Mouse (Mus musculus) liver, embryonic 13.5 days (tissue): ENCODE data around the gene Nfia. TPM values are rescaled to one million over a fixed set of nuclear protein-coding genes. Genes with fewer than 3 reads are reported as not detected.

Experiments
- ATAC-seq: fragments of 200-750 bp; cut with Nextera tagmentation; 2 replicates; pipeline ENCODE4 v1.8.0; 2017; ENCODE audit warnings: low read depth, mild to moderate bottlenecking, moderate number of reproducible peaks, moderate library complexity
- DNase-seq: peaks from one replicate; pipeline ENCODE4 v3.0.0; 2022
- H3K27ac ChIP-seq: fragments of 300-500 bp; sonication (generic); 2 replicates; pipeline ENCODE4 v1.5.1; 2015; ENCODE audit warnings: moderate library complexity, mild to moderate bottlenecking, inconsistent platforms
- H3K27me3 ChIP-seq: fragments of 300-500 bp; sonication (generic); 2 replicates; pipeline ENCODE4 v1.6.1; 2015; ENCODE audit warnings: mild to moderate bottlenecking, inconsistent platforms
- H3K36me3 ChIP-seq: fragments of 300-500 bp; sonication (generic); 2 replicates; pipeline ENCODE4 v1.6.1; 2015; ENCODE audit warnings: mild to moderate bottlenecking, inconsistent platforms
- H3K4me1 ChIP-seq: fragments of 300-500 bp; sonication (generic); replicated peaks from 2 replicates; pipeline ENCODE4 v1.6.1; 2015; ENCODE audit warnings: inconsistent platforms
- H3K4me2 ChIP-seq: fragments of 300-500 bp; sonication (generic); 2 replicates; pipeline ENCODE4 v1.6.1; 2015; ENCODE audit warnings: inconsistent platforms, mild to moderate bottlenecking, moderate library complexity
- H3K4me3 ChIP-seq: fragments of 300-500 bp; sonication (generic); replicated peaks from 2 replicates; pipeline ENCODE4 v1.5.1; 2015; ENCODE audit warnings: mild to moderate bottlenecking, inconsistent platforms
- H3K9ac ChIP-seq: fragments of 300-500 bp; sonication (generic); 2 replicates; pipeline ENCODE4 v1.6.1; 2015; ENCODE audit warnings: mild to moderate bottlenecking, inconsistent platforms
- H3K9me3 ChIP-seq: fragments of 300-500 bp; sonication (generic); replicated peaks from 2 replicates; pipeline ENCODE4 v1.6.1; 2016; ENCODE audit warnings: inconsistent platforms
- WGBS: fragments of 180-500 bp; shearing (Covaris S2); methylation state at CpG from one replicate; pipeline ENCODE4 v1.1.7; 2015; ENCODE audit not compliant: insufficient replicate concordance; 5-methylcytosine and 5-hydroxymethylcytosine counted together
- polyA plus RNA-seq: library from polyadenylated mRNA; unstranded; fragments of >200 nt; fragmentation: Nextera tagmentation; extraction: Ambion mirVana; gene quantifications from 2 replicates; pipeline ENCODE4 v1.2.1, GENCODE M21; 2015

The Nfia gene
- polyA plus RNA-seq, 1 experiment from 2014 or later, result 3.0 TPM

DNA sequence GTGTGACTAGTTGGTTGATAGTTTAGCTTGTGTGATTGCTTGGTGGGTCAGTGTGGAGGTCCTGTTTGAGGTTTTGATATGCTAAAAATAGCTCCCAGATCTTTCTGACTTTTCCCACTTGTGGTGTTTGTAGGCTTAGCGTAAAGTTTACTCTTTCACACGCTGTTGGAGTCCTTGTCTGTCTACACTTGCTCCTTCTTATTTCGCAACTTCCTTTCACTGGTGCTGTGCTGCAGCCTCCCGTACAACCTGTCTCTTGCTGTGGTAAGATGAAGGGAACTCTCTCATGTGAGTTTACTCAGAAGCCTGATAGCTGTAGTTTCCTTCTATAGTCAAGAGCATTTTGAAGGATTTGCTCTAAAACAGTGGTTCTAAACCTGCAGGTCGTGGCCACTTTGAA, 69.2 kb downstream of the Nfia start:
- Histone ChIP-seq H3K27me3 (no peaks in the 10 kb centered on the region), H3K27ac (no peak overlapping the region), H3K4me3 (no peak overlapping the region), H3K9me3 (no peaks in the 10 kb centered on the region), H3K4me2 (no peak overlapping the region), H3K36me3 (no peaks in the 10 kb centered on the region), H3K4me1 (peaks cover 29% of the 10 kb centered on the region), H3K9ac (no peak overlapping the region)
- ATAC-seq, result no peak
- WGBS, result 19% methylated on average over 5 of the region's 5 CpGs
- DNase-seq, result no peak

DNA sequence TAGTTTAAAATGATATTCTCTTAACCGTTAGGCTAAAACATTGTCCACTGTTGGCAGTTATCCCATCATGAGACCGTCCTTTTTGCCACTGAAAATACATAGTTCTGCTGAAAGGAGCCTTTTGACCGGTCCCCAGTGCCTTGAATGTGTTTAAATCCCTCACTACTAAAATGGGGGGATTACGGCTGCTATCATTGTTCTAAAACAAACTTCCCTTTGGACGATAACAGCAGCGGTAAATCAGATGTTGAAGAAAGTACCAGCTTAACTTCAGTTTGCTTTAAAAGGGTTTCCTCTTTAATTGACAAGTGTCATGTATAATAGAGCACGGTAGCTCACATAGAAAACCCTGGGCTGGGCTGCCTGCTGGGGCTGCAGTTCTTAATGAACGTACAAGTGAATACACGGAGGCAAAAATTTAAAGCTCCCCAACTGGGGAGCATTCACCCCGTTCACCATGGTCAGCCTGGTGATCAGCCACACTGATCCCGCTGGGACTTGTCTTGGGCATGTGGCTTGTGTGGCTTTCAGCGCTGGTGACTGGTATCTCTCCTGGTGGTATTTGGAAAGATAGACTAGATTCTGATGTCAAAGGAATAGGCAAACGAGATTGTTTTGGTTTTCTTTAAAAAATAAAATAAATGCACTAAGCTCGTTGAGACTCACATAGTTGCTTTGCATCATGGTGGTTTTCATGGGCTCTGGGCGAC, 71.6 kb downstream of the Nfia start:
- H3K27me3 ChIP-seq, result no peaks in the 10 kb centered on the region
- H3K4me2 ChIP-seq, result no peak overlapping the region
- H3K9ac ChIP-seq, result no peak overlapping the region
- no peaks in the 10 kb centered on the region for H3K36me3 ChIP-seq
- H3K4me3 ChIP-seq, result no peak overlapping the region
- DNase-seq, result no peak
- H3K4me1 ChIP-seq, result peaks cover 22% of the 10 kb centered on the region
- H3K27ac ChIP-seq, result no peak overlapping the region
- no peaks in the 10 kb centered on the region for H3K9me3 ChIP-seq
- WGBS, result 61% methylated on average over 15 of the region's 15 CpGs
- ATAC-seq, result no peak

DNA sequence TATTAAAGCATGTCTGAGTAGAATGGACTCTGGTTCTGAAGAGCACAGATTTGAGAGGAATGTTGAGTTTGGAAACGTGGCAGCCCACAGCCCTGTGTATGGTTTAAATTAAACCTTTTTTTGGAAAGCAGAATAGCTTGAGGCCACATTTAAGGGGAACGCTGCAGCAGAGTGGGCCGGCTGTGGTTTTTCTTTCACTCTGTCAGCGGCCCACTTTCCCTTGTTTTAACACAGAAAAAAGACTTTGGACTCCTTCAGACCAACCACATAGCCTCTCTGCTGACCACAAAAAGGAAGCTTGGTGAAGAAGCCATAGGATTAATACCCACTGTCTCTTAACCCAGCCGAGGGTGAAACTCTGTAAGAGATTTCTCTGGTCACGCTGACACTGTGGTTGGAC, 72.4 kb downstream of the Nfia start:
- Histone ChIP-seq H3K4me2 (no peak overlapping the region), H3K27ac (no peak overlapping the region), H3K36me3 (no peaks in the 10 kb centered on the region), H3K27me3 (no peaks in the 10 kb centered on the region), H3K4me3 (no peak overlapping the region), H3K9ac (no peak overlapping the region), H3K4me1 (peaks cover 18% of the 10 kb centered on the region), H3K9me3 (no peaks in the 10 kb centered on the region)
- DNase-seq (no peak), ATAC-seq (no peak)
- WGBS, result 14% methylated on average over 6 of the region's 6 CpGs

DNA sequence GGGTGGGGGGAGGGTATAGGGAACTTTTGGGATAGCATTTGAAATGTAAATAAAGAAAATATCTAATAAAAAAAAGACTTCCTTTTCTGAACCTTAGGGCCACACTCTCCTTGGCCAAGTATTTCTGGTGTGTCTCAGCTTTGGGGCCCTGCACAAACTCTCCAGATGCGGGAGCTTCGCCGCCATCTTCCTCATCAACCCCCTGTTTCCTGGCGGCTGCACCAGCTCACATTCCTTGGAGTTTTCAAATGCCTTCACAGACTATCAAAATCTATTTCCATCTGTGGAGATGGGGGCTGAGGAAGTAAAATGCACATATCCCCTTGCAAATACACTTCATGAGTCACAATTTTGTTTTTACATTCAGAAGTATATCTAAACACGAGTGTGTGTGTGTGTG, 75.1 kb downstream of the Nfia start:
- Histone ChIP-seq H3K27me3 (no peaks in the 10 kb centered on the region), H3K36me3 (no peaks in the 10 kb centered on the region), H3K4me3 (no peak overlapping the region), H3K4me1 (no peaks in the 10 kb centered on the region), H3K4me2 (no peak overlapping the region), H3K9ac (no peak overlapping the region), H3K27ac (no peak overlapping the region), H3K9me3 (no peaks in the 10 kb centered on the region)
- ATAC-seq (no peak), DNase-seq (no peak)
- WGBS, result 57% methylated on average over 5 of the region's 5 CpGs

DNA sequence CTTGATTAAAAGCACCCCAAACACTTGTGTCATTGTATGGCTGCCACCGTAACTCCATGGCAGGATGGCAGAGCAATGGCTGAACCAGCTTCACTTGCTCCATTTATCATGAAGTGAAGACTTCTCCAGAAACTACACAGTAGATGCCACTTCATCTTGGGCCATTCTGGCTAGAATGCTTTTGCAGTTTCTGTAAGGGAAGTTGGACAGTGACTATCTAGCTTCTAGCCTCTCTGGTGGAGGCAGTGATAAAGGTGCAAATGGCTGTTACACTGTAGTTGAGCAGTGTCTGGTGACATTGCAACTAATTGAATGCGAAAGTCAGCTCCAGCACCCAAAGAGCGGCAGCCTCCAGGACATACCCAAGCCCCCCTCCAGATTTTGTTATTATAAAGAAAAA, 78.5 kb downstream of the Nfia start:
- Histone ChIP-seq H3K27ac (no peak overlapping the region), H3K4me3 (no peak overlapping the region), H3K4me2 (no peak overlapping the region), H3K9me3 (no peaks in the 10 kb centered on the region), H3K36me3 (no peaks in the 10 kb centered on the region), H3K9ac (no peak overlapping the region), H3K27me3 (no peaks in the 10 kb centered on the region), H3K4me1 (0 out of 2 replicates have a peak, but pooled peaks cover 2% of the 10 kb centered on the region)
- ATAC-seq (no peak), DNase-seq (no peak)
- WGBS, result 73% methylated on average over 3 of the region's 3 CpGs

DNA sequence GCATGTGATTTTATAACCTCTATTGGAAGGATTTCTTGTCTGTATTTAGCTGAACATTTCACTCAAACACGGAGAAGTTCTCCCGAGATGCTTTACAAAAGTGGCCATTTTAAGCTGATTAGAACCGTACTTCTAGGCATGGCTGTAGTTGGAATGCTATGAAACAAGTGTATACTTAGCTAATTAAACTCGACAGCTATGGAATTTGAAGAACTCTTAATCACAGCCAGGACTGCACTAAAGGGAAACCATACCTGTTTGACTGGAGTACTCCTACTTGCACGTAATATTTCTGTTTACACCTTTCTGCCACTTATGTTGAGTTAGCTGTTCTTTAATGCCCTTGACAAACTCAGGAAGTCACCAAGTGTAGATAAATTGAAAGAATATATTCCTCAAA, 79.2 kb downstream of the Nfia start:
- Histone ChIP-seq H3K4me1 (0 out of 2 replicates have a peak, but pooled peaks cover 2% of the 10 kb centered on the region), H3K27ac (no peak overlapping the region), H3K4me2 (no peak overlapping the region), H3K4me3 (no peak overlapping the region), H3K36me3 (no peaks in the 10 kb centered on the region), H3K27me3 (no peaks in the 10 kb centered on the region), H3K9me3 (no peaks in the 10 kb centered on the region), H3K9ac (no peak overlapping the region)
- ATAC-seq (no peak), DNase-seq (no peak)
- WGBS, result 65% methylated on average over 5 of the region's 5 CpGs

DNA sequence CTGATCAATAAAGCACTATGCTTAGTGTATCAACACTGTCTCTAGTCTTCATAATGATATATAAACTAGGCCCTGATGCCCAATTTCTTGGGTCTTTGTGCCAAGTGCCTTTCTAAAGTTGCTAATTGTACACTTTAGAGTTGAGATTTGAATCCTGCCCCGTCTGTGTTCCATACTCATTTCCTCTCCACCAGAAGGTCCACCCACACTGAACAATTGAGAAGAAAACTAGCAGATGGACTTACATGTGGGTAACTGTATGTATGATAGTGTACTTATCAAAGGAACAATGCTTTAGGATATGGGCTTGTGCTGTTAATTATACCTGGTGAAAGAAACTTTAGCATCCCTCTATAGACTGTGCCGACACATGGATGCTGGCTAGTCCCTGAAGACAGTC, 80.1 kb downstream of the Nfia start:
- Histone ChIP-seq H3K9me3 (no peaks in the 10 kb centered on the region), H3K4me2 (no peak overlapping the region), H3K27me3 (no peaks in the 10 kb centered on the region), H3K4me1 (0 out of 2 replicates have a peak, but pooled peaks cover 2% of the 10 kb centered on the region), H3K27ac (no peak overlapping the region), H3K9ac (no peak overlapping the region), H3K4me3 (no peak overlapping the region), H3K36me3 (no peaks in the 10 kb centered on the region)
- DNase-seq, result no peak
- no peak for ATAC-seq
- WGBS, result 68% methylated on average over 2 of the region's 2 CpGs

DNA sequence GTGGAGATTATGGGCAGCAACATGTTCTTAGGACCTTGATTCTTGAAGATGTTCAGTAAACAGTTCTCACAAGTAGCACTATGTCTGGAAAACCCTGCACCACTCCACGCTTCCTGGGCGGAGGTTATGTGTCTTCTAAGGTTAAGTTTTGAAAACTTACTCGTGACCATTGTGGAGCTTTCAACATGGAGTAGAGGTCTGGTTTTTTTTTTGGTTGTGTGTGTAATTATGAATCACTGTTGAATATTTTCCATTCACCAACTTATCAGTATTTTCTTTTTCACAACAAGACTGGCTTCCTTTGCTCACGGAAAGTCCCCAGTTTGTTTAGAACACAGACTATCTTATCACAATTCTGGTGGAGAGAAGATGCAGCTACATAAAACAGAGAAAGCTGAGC, 82.2 kb downstream of the Nfia start:
- 57% methylated on average over 4 of the region's 4 CpGs for WGBS
- ATAC-seq, result no peak
- DNase-seq, result no peak
- no peaks in the 10 kb centered on the region for H3K27me3 ChIP-seq
- no peaks in the 10 kb centered on the region for H3K9me3 ChIP-seq
- H3K4me1 ChIP-seq, result 0 out of 2 replicates have a peak, but pooled peaks cover 2% of the 10 kb centered on the region
- no peak overlapping the region for H3K4me3 ChIP-seq
- H3K36me3 ChIP-seq, result no peaks in the 10 kb centered on the region
- H3K27ac ChIP-seq, result no peak overlapping the region
- H3K9ac ChIP-seq, result no peak overlapping the region
- no peak overlapping the region for H3K4me2 ChIP-seq

DNA sequence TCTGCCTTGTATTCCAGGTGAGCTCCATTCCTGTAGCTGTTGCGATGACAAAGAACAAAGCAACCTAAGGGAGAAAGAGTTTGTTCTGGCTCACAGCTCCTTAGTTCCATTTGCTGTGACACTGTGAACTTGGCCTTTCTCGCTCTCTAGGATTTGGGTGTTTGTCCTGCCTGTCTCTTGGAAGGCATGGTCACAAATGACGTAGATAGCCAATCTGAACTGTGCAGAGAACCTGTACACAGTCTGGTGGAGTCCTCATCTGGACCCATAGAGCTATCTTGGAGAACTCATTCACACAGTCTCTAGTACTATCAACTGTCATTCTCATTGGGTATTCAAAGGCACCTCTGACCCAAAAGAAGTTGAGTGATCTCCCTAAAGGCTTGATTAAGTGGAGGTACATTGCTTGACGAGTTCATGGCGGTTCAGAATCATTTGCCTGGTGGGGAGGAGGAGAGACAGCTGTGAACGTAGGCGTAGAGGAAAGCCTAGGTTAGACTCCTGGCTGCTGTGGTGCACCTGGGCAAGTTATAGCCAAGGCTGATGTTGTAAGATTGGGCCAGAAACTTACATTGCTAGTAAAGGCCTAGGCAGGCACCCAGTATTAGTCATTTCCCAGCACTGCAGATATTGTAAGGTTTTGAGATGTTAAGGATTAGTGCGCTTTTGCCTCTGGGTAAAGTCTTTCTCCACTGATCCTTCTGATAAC, 83.3 kb downstream of the Nfia start:
- Histone ChIP-seq H3K9me3 (no peaks in the 10 kb centered on the region), H3K4me2 (no peak overlapping the region), H3K4me3 (no peak overlapping the region), H3K27ac (no peak overlapping the region), H3K36me3 (no peaks in the 10 kb centered on the region), H3K9ac (no peak overlapping the region), H3K27me3 (no peaks in the 10 kb centered on the region), H3K4me1 (0 out of 2 replicates have a peak, but pooled peaks cover 2% of the 10 kb centered on the region)
- DNase-seq, result no peak
- no peak for ATAC-seq
- WGBS, result 74% methylated on average over 8 of the region's 8 CpGs

DNA sequence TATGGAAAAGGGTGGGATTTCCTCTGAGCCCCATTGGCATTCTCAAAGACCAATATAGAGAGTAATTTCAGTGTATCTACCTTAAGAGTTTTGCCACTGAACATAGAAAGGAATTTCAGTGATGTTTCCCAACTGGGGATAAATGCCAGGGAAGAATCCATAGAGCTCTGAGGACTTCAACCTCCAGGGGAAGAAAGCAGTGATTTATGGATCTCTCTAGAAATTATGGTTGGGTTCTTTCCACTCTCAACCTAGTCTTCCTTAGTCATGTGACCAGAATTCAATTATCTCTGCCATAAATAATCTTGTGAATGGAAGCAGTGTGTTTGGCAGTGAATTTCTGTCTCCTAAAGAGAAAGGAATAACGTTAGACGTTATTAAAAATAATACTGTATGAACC, 85.0 kb downstream of the Nfia start:
- Histone ChIP-seq H3K27me3 (no peaks in the 10 kb centered on the region), H3K4me3 (no peak overlapping the region), H3K36me3 (no peaks in the 10 kb centered on the region), H3K9ac (no peak overlapping the region), H3K27ac (no peak overlapping the region), H3K4me1 (0 out of 2 replicates have a peak, but pooled peaks cover 2% of the 10 kb centered on the region), H3K9me3 (no peaks in the 10 kb centered on the region), H3K4me2 (no peak overlapping the region)
- DNase-seq (no peak), ATAC-seq (no peak)
- WGBS, result 74% methylated on average over 2 of the region's 2 CpGs

DNA sequence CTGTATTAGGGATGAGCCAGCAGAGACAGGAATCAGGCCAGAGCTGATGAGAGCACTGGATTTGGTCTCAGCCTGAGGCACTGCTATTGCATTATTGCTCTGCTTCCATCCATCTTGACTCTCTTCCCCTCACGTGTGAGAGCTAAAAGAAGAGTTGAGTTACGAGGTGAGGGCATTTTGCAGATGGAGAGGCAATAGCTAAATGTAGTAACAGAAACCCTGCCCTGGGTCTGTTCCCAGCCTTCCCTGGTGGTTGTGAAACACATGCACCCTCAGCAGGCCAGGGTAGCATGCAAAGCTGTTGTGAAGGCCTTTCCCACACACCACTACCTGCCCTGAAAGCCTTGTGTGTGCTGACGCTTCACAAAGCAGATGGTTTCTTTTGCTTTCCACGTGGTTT, 86.9 kb downstream of the Nfia start:
- Histone ChIP-seq H3K27ac (no peak overlapping the region), H3K9me3 (no peaks in the 10 kb centered on the region), H3K4me3 (no peak overlapping the region), H3K36me3 (no peaks in the 10 kb centered on the region), H3K4me1 (0 out of 2 replicates have a peak, but pooled peaks cover 2% of the 10 kb centered on the region), H3K27me3 (no peaks in the 10 kb centered on the region), H3K4me2 (no peak overlapping the region), H3K9ac (no peak overlapping the region)
- ATAC-seq (no peak), DNase-seq (no peak)
- 55% methylated on average over 4 of the region's 4 CpGs for WGBS

DNA sequence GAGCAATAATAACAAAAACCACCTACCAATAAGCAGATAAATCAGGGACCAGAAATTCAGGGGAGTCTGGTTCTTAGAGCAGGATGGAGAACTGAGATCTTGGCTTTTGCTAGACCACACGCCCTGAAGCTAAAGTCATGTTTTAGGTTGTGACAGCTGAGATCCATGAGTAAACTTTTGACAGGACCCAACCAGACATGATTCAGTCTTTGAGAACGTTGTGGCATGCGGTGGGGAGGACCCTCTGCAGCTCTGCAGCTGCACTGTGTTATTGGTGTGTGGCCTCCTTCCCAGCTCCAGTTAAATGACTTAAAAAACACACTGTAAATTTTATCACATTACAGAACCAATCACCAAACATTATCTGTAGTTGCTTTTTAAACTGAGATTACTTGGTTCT, 87.8 kb downstream of the Nfia start:
- Histone ChIP-seq H3K36me3 (no peaks in the 10 kb centered on the region), H3K9ac (no peak overlapping the region), H3K27me3 (no peaks in the 10 kb centered on the region), H3K27ac (no peak overlapping the region), H3K9me3 (no peaks in the 10 kb centered on the region), H3K4me1 (0 out of 2 replicates have a peak, but pooled peaks cover under 1% of the 10 kb centered on the region), H3K4me3 (no peak overlapping the region), H3K4me2 (no peak overlapping the region)
- DNase-seq (no peak), ATAC-seq (no peak)
- 45% methylated on average over 3 of the region's 3 CpGs for WGBS
